Mouse (Mus musculus) olfactory bulb, adult 2 months (tissue): ENCODE measurements at regions not wholly inside any gene's neighbourhood (a gene's known extent, or its start where the extent isn't known, plus 50 kb on each side); places are given as distances from the start of the nearest gene placed in this dataset.

Source experiments
- CTCF ChIP-seq: fragments of 200-500 bp; IDR thresholded peaks from 2 replicates; pipeline ENCODE4 v1.5.1; 2012; ENCODE audit warnings: low read depth, mild to moderate bottlenecking, low read length, moderate library complexity; ENCODE audit not compliant: insufficient read depth
- POLR2A ChIP-seq: fragments of 200-500 bp; IDR thresholded peaks from 2 replicates; pipeline ENCODE4 v1.6.1; 2012; ENCODE audit warnings: mild to moderate bottlenecking, low read depth, low read length, moderate library complexity; ENCODE audit not compliant: insufficient read depth

DNA sequence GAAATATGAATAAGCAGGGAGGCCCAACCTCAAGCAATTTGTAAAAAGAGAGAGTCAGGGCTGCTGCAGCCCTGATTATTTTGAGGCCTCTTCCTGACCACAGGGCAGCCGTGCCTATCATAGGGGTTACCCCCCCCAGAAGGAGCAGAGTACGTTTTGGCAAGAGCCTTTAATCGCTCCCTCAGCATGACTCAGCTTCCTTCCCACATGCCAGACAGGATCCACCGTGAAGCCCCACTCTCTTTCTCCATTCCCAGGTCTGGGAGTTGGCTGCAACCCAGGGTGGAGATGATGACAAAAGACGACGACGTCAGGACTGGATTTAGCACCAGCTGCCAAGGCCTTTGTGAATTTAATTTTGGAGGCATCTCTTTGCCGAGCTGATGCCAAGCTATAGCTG, 67.9 kb upstream of the Bace2 start:
- TF ChIP-seq POLR2A = no peak
- no peak for TF ChIP-seq CTCF
